Mouse (Mus musculus): ENCODE data around the gene Eef1akmt3. TPM values are rescaled to one million over a fixed set of nuclear protein-coding genes. Genes with fewer than 3 reads are reported as not detected.

Gene Eef1akmt3
- total and polyA plus RNA-seq, 2 experiments, result 0.09 TPM; not detected in 1

- Histone ChIP-seq H3K36me3 (ENCODE audit: control insufficient read depth, insufficient read depth, low read length) (no peaks in the 10 kb centered on the region), H3K4me3 (ENCODE audit: insufficient read depth, low read depth, low read length) (no peak overlapping the region), H3K9ac (ENCODE audit: low read depth, low read length) (no peak overlapping the region), H3K27me3 (ENCODE audit: control insufficient read depth, insufficient read depth, low read length) (no peaks in the 10 kb centered on the region), H3K4me1 (ENCODE audit: control insufficient read depth, insufficient read depth, low read length) (peaks cover 60% of the 10 kb centered on the region), H3K79me2 (ENCODE audit: control insufficient read depth, insufficient read depth, low read length) (peaks cover 85% of the 10 kb centered on the region), H3K27ac (replicated peaks; ENCODE audit: insufficient read depth, low read depth, low read length) (peak overlapping the region; percentile 7; the same call in 1 of the 2 replicates)
- 12% methylated on average over 5 of the region's 5 CpGs for WGBS
- peak; percentile 58 for DNase-seq (ENCODE audit: extremely low read depth, low read depth, low spot score)
- TF ChIP-seq POLR2A (IDR thresholded peaks at IDR 0.05; ENCODE audit: extremely low read depth, insufficient read depth, low read length), result no peak
- no peak for TF ChIP-seq CTCF (IDR thresholded peaks at IDR 0.05; ENCODE audit: low read depth, low read length)
Observed at GRCm38 (mm10) chr10:126984189-126985004, 56.9 kb downstream of the Eef1akmt3 start.

GRCm38 (mm10) chr10:126983193-126983725 is 58.1 kb downstream of the Eef1akmt3 start:
- Histone ChIP-seq H3K9ac (ENCODE audit: low read depth, low read length) (peak overlapping the region; percentile 15), H3K4me3 (ENCODE audit: insufficient read depth, low read depth, low read length) (peak overlapping the region; percentile 5; the same call in 1 of the 2 replicates), H3K36me3 (ENCODE audit: control insufficient read depth, insufficient read depth, low read length) (no peaks in the 10 kb centered on the region), H3K79me2 (ENCODE audit: control insufficient read depth, insufficient read depth, low read length) (peaks cover 87% of the 10 kb centered on the region), H3K4me1 (ENCODE audit: control insufficient read depth, insufficient read depth, low read length) (peaks cover 60% of the 10 kb centered on the region), H3K27ac (replicated peaks; ENCODE audit: insufficient read depth, low read depth, low read length) (peak overlapping the region; percentile 1; the same call in 1 of the 2 replicates), H3K27me3 (ENCODE audit: control insufficient read depth, insufficient read depth, low read length) (no peaks in the 10 kb centered on the region)
- no peak for TF ChIP-seq CTCF (IDR thresholded peaks at IDR 0.05; ENCODE audit: low read depth, low read length)
- no peak for TF ChIP-seq POLR2A (IDR thresholded peaks at IDR 0.05; ENCODE audit: extremely low read depth, insufficient read depth, low read length)
- DNase-seq (ENCODE audit: extremely low read depth, low read depth, low spot score), result no peak
- WGBS, result 20% methylated on average over 14 of the region's 14 CpGs

- Histone ChIP-seq H3K4me3 (ENCODE audit: insufficient read depth, low read depth, low read length) (no peak overlapping the region), H3K9ac (ENCODE audit: low read depth, low read length) (no peak overlapping the region)
Observed at GRCm38 (mm10) chr10:126981746-126982145, 59.6 kb downstream of the Eef1akmt3 start.

More at GRCm38 (mm10) chr10:126981746-126982145, 59.6 kb downstream of the Eef1akmt3 start:
- Histone ChIP-seq H3K79me2 (ENCODE audit: control insufficient read depth, insufficient read depth, low read length) (peaks cover 74% of the 10 kb centered on the region), H3K36me3 (ENCODE audit: control insufficient read depth, insufficient read depth, low read length) (no peaks in the 10 kb centered on the region), H3K27me3 (ENCODE audit: control insufficient read depth, insufficient read depth, low read length) (no peaks in the 10 kb centered on the region), H3K27ac (replicated peaks; ENCODE audit: insufficient read depth, low read depth, low read length) (peak overlapping the region; percentile 1; the same call in 1 of the 2 replicates), H3K4me1 (ENCODE audit: control insufficient read depth, insufficient read depth, low read length) (peaks cover 55% of the 10 kb centered on the region)
- no peak for DNase-seq (ENCODE audit: extremely low read depth, low read depth, low spot score)
- WGBS, result 17% methylated on average over 3 of the region's 3 CpGs
- TF ChIP-seq POLR2A (IDR thresholded peaks at IDR 0.05; ENCODE audit: extremely low read depth, insufficient read depth, low read length) (no peak), CTCF (IDR thresholded peaks at IDR 0.05; ENCODE audit: low read depth, low read length) (no peak)

Other genes with a start within 250 kb of the Eef1akmt3 start
- gene Atp23, start 140.2 kb downstream of the Eef1akmt3 start, total RNA-seq (2014; rRNA removed), result 5.9 and 8.3 TPM in 2 replicates
- 5.5 and 6.4 TPM in 2 replicates for gene Atp23, start 140.2 kb downstream of the Eef1akmt3 start, polyA plus RNA-seq (2012; rRNA removed)
- gene Ctdsp2, start 62.8 kb downstream of the Eef1akmt3 start, total RNA-seq (2014; rRNA removed), result 18.4 and 25.7 TPM in 2 replicates
- gene Ctdsp2, start 62.8 kb downstream of the Eef1akmt3 start, polyA plus RNA-seq (2012; rRNA removed), result 23.1 and 29.3 TPM in 2 replicates
- gene Avil, start 40.8 kb downstream of the Eef1akmt3 start, total RNA-seq (2014; rRNA removed), result 0.09 and 0.20 TPM in 2 replicates
- 0.06 TPM in 1 of 2 replicates, not detected in the other for gene Avil, start 40.8 kb downstream of the Eef1akmt3 start, polyA plus RNA-seq (2012; rRNA removed)
- gene Tsfm, start 10.7 kb downstream of the Eef1akmt3 start, total RNA-seq (2014; rRNA removed), result 21.6 and 26.3 TPM in 2 replicates
- 17.4 and 18.2 TPM in 2 replicates for gene Tsfm, start 10.7 kb downstream of the Eef1akmt3 start, polyA plus RNA-seq (2012; rRNA removed)
- gene Mettl1, start 99 bp downstream of the Eef1akmt3 start, total RNA-seq (2014; rRNA removed), result 5.2 and 6.1 TPM in 2 replicates
- gene Mettl1, start 99 bp downstream of the Eef1akmt3 start, polyA plus RNA-seq (2012; rRNA removed), result 9.1 and 17.9 TPM in 2 replicates
- gene Cyp27b1, start 6.7 kb upstream of the Eef1akmt3 start, total RNA-seq (2014; rRNA removed), result not detected in 2 replicates
- gene Cyp27b1, start 6.7 kb upstream of the Eef1akmt3 start, polyA plus RNA-seq (2012; rRNA removed), result 0.05 TPM in 2 replicates
- gene March9, start 18.7 kb upstream of the Eef1akmt3 start, total RNA-seq (2014; rRNA removed), result 0.09 and 0.34 TPM in 2 replicates
- 0.44 and 0.52 TPM in 2 replicates for gene March9, start 18.7 kb upstream of the Eef1akmt3 start, polyA plus RNA-seq (2012; rRNA removed)
- 37.9 and 41.3 TPM in 2 replicates for gene Cdk4, start 22.0 kb upstream of the Eef1akmt3 start, total RNA-seq (2014; rRNA removed)
- 54.3 and 58.7 TPM in 2 replicates for gene Cdk4, start 22.0 kb upstream of the Eef1akmt3 start, polyA plus RNA-seq (2012; rRNA removed)
- 269 and 278 TPM in 2 replicates for gene Tspan31, start 28.8 kb upstream of the Eef1akmt3 start, total RNA-seq (2014; rRNA removed)
- 268 and 298 TPM in 2 replicates for gene Tspan31, start 28.8 kb upstream of the Eef1akmt3 start, polyA plus RNA-seq (2012; rRNA removed)
- 0.28 and 0.81 TPM in 2 replicates for gene Agap2, start 33.8 kb upstream of the Eef1akmt3 start, total RNA-seq (2014; rRNA removed)
- 0.44 and 0.55 TPM in 2 replicates for gene Agap2, start 33.8 kb upstream of the Eef1akmt3 start, polyA plus RNA-seq (2012; rRNA removed)
- 130 TPM in 2 replicates for gene Os9, start 79.6 kb upstream of the Eef1akmt3 start, total RNA-seq (2014; rRNA removed)
- gene Os9, start 79.6 kb upstream of the Eef1akmt3 start, polyA plus RNA-seq (2012; rRNA removed), result 128 and 130 TPM in 2 replicates
- gene B4galnt1, start 123.7 kb upstream of the Eef1akmt3 start, total RNA-seq (2014; rRNA removed), result 21.9 and 36.3 TPM in 2 replicates
- gene B4galnt1, start 123.7 kb upstream of the Eef1akmt3 start, polyA plus RNA-seq (2012; rRNA removed), result 85.0 and 89.8 TPM in 2 replicates
- gene Slc26a10, start 139.1 kb upstream of the Eef1akmt3 start, total RNA-seq (2014; rRNA removed), result 1.3 and 3.1 TPM in 2 replicates
- gene Slc26a10, start 139.1 kb upstream of the Eef1akmt3 start, polyA plus RNA-seq (2012; rRNA removed), result 4.1 and 5.8 TPM in 2 replicates
- 0.83 and 0.87 TPM in 2 replicates for gene Arhgef25, start 148.6 kb upstream of the Eef1akmt3 start, total RNA-seq (2014; rRNA removed)
- gene Arhgef25, start 148.6 kb upstream of the Eef1akmt3 start, polyA plus RNA-seq (2012; rRNA removed), result 0.91 and 1.4 TPM in 2 replicates
- gene Dtx3, start 154.2 kb upstream of the Eef1akmt3 start, total RNA-seq (2014; rRNA removed), result 1.5 and 1.8 TPM in 2 replicates
- gene Dtx3, start 154.2 kb upstream of the Eef1akmt3 start, polyA plus RNA-seq (2012; rRNA removed), result 5.2 and 10.0 TPM in 2 replicates
- gene Pip4k2c, start 170.1 kb upstream of the Eef1akmt3 start, total RNA-seq (2014; rRNA removed), result 8.9 and 10.7 TPM in 2 replicates
- gene Pip4k2c, start 170.1 kb upstream of the Eef1akmt3 start, polyA plus RNA-seq (2012; rRNA removed), result 13.0 and 13.9 TPM in 2 replicates
- 0.55 and 0.74 TPM in 2 replicates for gene Kif5a, start 221.8 kb upstream of the Eef1akmt3 start, total RNA-seq (2014; rRNA removed)
- gene Kif5a, start 221.8 kb upstream of the Eef1akmt3 start, polyA plus RNA-seq (2012; rRNA removed), result 5.0 and 10.7 TPM in 2 replicates
- gene Dctn2, start 224.9 kb upstream of the Eef1akmt3 start, total RNA-seq (2014; rRNA removed), result 71.3 and 78.5 TPM in 2 replicates
- gene Dctn2, start 224.9 kb upstream of the Eef1akmt3 start, polyA plus RNA-seq (2012; rRNA removed), result 122 and 132 TPM in 2 replicates
- 1.0 and 2.6 TPM in 2 replicates for gene Mbd6, start 247.5 kb upstream of the Eef1akmt3 start, total RNA-seq (2014; rRNA removed)
- gene Mbd6, start 247.5 kb upstream of the Eef1akmt3 start, polyA plus RNA-seq (2012; rRNA removed), result 14.4 and 19.2 TPM in 2 replicates